Mouse (Mus musculus) kidney, adult 2 months (tissue): Measurements from ENCODE around the gene Crcp. TPM values are rescaled to one million over a fixed set of nuclear protein-coding genes. Genes with fewer than 3 reads are reported as not detected.

Experiments used
- DNase-seq: peaks from one replicate; pipeline ENCODE4 v3.0.0; 2021
- H3K27ac ChIP-seq: fragments of 200-500 bp; 2 replicates; pipeline ENCODE4 v1.5.1; 2012; ENCODE audit warnings: low read depth, low read length, control low read depth, inconsistent platforms; ENCODE audit not compliant: insufficient read depth
- H3K27me3 ChIP-seq: fragments of 200-500 bp; replicated peaks from 2 replicates; pipeline ENCODE4 v1.6.1; 2012; ENCODE audit warnings: mild to moderate bottlenecking, moderate library complexity, low read length, inconsistent platforms; ENCODE audit not compliant: control insufficient read depth, insufficient read depth
- H3K36me3 ChIP-seq: fragments of 200-500 bp; 2 replicates; pipeline ENCODE4 v1.6.1; 2012; ENCODE audit warnings: mild to moderate bottlenecking, moderate library complexity, low read length, inconsistent platforms; ENCODE audit not compliant: control insufficient read depth, insufficient read depth
- H3K4me1 ChIP-seq: fragments of 200-500 bp; 2 replicates; pipeline ENCODE4 v1.6.1; 2011; ENCODE audit warnings: low read length; ENCODE audit not compliant: control insufficient read depth, insufficient read depth
- H3K4me3 ChIP-seq: fragments of 200-500 bp; 2 replicates; pipeline ENCODE4 v1.5.1; 2011; ENCODE audit warnings: mild to moderate bottlenecking, low read depth, low read length, control low read depth; ENCODE audit not compliant: insufficient read depth
- CTCF ChIP-seq: fragments of 200-500 bp; conservative IDR thresholded peaks from 2 replicates; pipeline ENCODE4 v1.5.1; 2011; ENCODE audit warnings: low read depth, mild to moderate bottlenecking, control low read depth, low read length, moderate library complexity, mixed read lengths; ENCODE audit not compliant: insufficient read depth, insufficient read length
- POLR2A ChIP-seq: fragments of 200-500 bp; IDR thresholded peaks from one replicate; pipeline ENCODE4 v1.6.1; 2011; ENCODE audit warnings: low read depth, low read length, control low read depth
- WGBS: fragments of 180-500 bp; shearing (Covaris S2); methylation state at CpG from one replicate; pipeline ENCODE4 v1.1.7; 2018; 5-methylcytosine and 5-hydroxymethylcytosine counted together
- polyA plus RNA-seq: library from polyadenylated mRNA; depleted of rRNA; stranded (reverse); fragments of >200 nt; gene quantifications from 2 replicates; pipeline ENCODE4 v1.2.3, GENCODE M21; 2012

Crcp gene
- polyA plus RNA-seq, 1 experiment: 19.3 TPM

GRCm38 (mm10) chr5:130009784-130010183, 19.3 kb upstream of the Crcp start:
- Histone ChIP-seq H3K27ac (no peak overlapping the region), H3K27me3 (no peaks in the 10 kb centered on the region), H3K4me3 (no peak overlapping the region), H3K36me3 (peaks cover 6% of the 10 kb centered on the region; the same call in 1 of the 2 replicates), H3K4me1 (no peaks in the 10 kb centered on the region)
- no peak for TF ChIP-seq CTCF
- DNase-seq: no peak
- WGBS: 97% methylated on average over 4 of the region's 4 CpGs

DNA sequence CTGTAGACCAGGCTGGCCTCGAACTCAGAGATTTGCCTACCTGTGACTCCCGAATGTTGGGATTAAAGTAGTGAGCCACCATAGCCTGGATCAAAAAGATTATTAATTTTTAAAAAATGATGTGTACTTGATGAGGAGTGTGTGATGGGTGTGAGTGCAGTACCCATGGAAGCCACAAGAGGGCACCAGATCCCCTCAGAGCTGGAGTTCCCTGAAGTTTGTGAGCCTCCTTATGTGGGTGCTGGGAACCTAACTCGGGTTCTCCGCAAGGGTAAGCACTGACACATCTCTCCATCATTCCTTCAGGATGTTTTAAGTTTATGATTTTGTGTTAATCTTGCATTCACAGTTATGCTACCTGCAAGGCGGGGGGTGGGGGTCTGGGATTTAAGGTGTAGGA, 18.1 kb upstream of the Crcp start:
- Histone ChIP-seq H3K27ac (no peak overlapping the region), H3K4me1 (no peaks in the 10 kb centered on the region), H3K4me3 (no peak overlapping the region), H3K27me3 (no peaks in the 10 kb centered on the region), H3K36me3 (peaks cover 8% of the 10 kb centered on the region; the same call in 1 of the 2 replicates)
- no peak for TF ChIP-seq POLR2A
- peak; percentile 54 for TF ChIP-seq CTCF
- 97% methylated on average over 5 of the region's 5 CpGs for WGBS
- DNase-seq: no peak

GRCm38 (mm10) chr5:130015104-130015503, 14.0 kb upstream of the Crcp start:
- H3K27ac ChIP-seq: no peak overlapping the region
- no peaks in the 10 kb centered on the region for H3K4me1 ChIP-seq
- peak; percentile 28; the same call in 1 of the 2 replicates for TF ChIP-seq CTCF
- TF ChIP-seq POLR2A: no peak
- H3K4me3 ChIP-seq: no peak overlapping the region
- DNase-seq: no peak
- peaks cover 10% of the 10 kb centered on the region; the same call in 1 of the 2 replicates for H3K36me3 ChIP-seq
- WGBS: 97% methylated on average over 3 of the region's 3 CpGs
- H3K27me3 ChIP-seq: no peaks in the 10 kb centered on the region

GRCm38 (mm10) chr5:130019461-130019860, 9.6 kb upstream of the Crcp start:
- Histone ChIP-seq H3K27me3 (no peaks in the 10 kb centered on the region), H3K4me3 (no peak overlapping the region), H3K36me3 (peaks cover 5% of the 10 kb centered on the region; the same call in 1 of the 2 replicates), H3K27ac (no peak overlapping the region), H3K4me1 (no peaks in the 10 kb centered on the region; the same call in 1 of the 2 replicates)
- 70% methylated on average over 8 of the region's 8 CpGs for whole genome bisulfite sequencing
- TF ChIP-seq CTCF (no peak), POLR2A (no peak)
- DNase-seq: no peak

DNA sequence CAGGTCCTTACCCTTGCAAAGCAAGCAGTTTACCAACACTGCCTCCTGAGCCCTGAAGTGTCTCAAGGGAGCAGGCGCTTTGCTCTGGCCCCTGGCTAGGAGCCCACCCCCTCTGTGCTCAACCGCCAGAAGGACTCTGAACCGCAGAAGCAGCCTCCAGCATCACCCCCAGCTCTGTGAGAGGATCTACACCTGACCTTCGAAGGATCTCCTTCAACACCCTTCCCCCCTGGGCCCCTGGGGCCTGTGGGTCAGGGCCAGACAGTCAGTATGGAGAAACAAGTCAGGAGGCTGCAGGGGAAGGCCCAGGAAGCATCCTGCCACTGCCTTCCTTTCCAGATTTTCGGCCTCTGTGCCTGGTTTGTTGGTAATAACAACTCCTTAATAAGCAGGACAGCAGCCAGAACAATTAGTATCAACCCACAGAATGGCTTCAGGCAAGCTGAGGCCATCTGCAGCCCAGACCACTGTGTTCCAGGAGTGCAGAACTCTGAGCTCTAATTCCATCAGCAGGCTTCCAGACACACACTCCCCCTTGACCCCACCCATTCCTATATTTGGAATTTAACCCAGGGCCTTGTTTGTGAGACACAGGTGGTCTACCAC, 7.6 kb upstream of the Crcp start:
- WGBS: 43% methylated on average over 5 of the region's 5 CpGs

DNA sequence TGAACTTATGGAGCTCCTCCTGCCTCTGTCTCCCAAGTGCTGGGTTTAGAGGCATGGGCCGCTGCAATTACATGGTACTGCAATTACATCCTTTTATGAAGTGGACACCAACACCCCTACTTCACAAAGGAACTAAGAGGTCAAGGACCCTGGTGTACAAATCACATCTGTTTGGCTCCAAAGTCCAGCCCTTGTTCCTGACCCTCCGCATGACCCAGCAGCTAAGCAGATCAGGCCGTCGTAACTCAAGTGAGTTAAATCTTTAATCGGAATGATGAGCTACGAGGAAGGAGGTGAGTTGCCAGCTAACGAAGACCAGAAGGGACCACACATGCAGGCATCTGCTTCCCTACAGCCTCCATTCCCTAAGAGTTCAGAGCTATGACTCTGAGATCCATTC, 6.7 kb upstream of the Crcp start:
- Histone ChIP-seq H3K4me3 (peak overlapping the region; percentile 21; the same call in 1 of the 2 replicates), H3K27me3 (no peaks in the 10 kb centered on the region), H3K27ac (peak overlapping the region; percentile 59), H3K4me1 (peaks cover 4% of the 10 kb centered on the region; the same call in 1 of the 2 replicates), H3K36me3 (no peaks in the 10 kb centered on the region; the same call in 1 of the 2 replicates)
- peak; percentile 83 for DNase-seq
- 52% methylated on average over 7 of the region's 7 CpGs for WGBS
- TF ChIP-seq POLR2A: no peak
- TF ChIP-seq CTCF: no peak

More for the DNA sequence above, 7.6 kb upstream of the Crcp start:
- Histone ChIP-seq H3K27me3 (no peaks in the 10 kb centered on the region), H3K36me3 (no peaks in the 10 kb centered on the region; the same call in 1 of the 2 replicates), H3K27ac (peak overlapping the region; percentile 12; the same call in 1 of the 2 replicates), H3K4me3 (no peak overlapping the region), H3K4me1 (peaks cover under 1% of the 10 kb centered on the region; the same call in 1 of the 2 replicates)
- no peak for TF ChIP-seq CTCF
- no peak for TF ChIP-seq POLR2A
- DNase-seq: peak; percentile 60

DNA sequence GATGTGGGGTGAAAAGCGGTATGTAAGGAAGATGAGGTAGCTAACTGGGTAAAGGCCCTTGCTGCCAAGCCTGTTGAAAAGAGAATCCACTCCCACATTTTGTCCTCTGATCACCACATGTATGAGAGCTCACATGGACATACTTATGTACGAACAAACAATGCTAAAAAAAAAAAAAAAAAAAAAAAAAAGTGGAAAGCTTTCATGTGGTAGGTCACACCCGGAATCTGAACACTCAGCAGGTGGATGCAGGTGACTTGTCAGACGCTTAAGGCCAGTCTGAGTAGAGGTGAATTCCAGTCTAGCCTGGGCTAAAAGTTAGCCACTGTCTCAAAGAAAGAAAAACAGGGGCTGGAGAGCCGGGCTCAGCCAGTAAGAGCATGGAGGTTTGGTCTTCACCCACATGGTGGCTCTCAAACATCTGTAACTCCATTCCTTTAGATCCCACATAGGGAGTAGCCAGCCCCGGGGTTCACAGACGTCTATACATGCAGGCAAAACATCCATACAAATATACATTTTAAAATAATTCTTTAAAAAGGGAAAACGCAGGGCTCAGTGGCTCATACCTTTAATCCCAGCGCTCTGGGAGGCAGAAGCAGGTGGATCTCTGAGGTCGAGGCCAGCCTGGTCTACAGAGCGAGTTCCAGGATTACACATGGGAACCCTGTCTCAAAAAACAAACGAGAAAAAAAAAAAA, 5.9 kb upstream of the Crcp start:
- Histone ChIP-seq H3K36me3 (no peaks in the 10 kb centered on the region; the same call in 1 of the 2 replicates), H3K4me1 (peaks cover 9% of the 10 kb centered on the region; the same call in 1 of the 2 replicates), H3K4me3 (peak overlapping the region; percentile 31; the same call in 1 of the 2 replicates), H3K27me3 (no peaks in the 10 kb centered on the region), H3K27ac (peak overlapping the region; percentile 59)
- TF ChIP-seq POLR2A: no peak
- no peak for TF ChIP-seq CTCF
- DNase-seq: no peak
- WGBS: 28% methylated on average over 12 of the region's 12 CpGs
